Mouse (Mus musculus) frontal cortex, adult (tissue): ENCODE measurements around the gene Aifm1.
"Not testable (repeated sequence)": the region's sequence is repeated elsewhere in the genome, so short reads cannot be mapped to it uniquely, and the experiment has no call there.

Experiments used
- ATAC-seq: cut with Nextera tagmentation; 2 replicates; pipeline ENCODE4 v1.9.2; 2017; ENCODE audit warnings: mild to moderate bottlenecking, moderate library complexity, mixed read lengths; ENCODE audit not compliant: low TSS enrichment

Gene Aifm1

DNA sequence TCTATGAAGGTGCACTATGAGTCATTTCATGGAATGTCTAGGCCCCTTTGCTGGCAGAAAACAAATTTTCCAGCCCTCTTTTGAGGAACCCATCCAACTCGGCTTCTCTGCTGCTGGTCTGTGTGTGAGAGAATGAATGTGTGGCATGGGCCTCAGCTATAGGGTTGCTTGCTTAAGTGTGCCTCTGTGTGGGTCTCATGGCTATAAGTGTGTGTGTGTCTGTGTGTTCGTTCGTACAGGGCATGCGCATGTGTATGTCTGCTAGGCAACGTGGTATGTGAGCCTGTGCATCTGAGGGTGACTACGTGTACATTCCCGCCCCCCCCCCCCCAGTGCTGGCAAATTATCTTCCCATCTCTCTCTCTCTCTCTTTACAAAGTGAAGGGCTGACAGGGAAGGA is 52.9 kb downstream of the Aifm1 start:
- ATAC-seq: no peak

DNA sequence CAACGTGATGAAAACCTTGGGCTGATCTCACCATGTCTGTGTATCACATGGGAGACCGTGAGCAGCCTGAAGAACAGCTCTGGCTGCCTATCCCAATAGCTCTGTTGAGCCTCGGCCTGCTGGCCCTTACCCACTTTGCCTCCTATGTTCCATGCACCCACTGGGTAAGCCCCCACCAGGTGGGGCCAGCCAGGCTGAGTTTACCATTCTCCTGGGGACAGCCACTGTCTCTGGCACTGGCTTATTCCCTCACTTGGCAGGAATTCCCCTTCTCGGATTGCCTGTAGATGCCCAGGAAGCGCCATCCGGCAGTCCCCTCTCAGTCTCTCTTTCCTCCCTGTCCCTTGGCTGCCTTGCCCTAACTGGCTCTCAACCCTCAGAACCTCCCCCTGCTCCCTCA is 56.4 kb downstream of the Aifm1 start:
- no peak for ATAC-seq

DNA sequence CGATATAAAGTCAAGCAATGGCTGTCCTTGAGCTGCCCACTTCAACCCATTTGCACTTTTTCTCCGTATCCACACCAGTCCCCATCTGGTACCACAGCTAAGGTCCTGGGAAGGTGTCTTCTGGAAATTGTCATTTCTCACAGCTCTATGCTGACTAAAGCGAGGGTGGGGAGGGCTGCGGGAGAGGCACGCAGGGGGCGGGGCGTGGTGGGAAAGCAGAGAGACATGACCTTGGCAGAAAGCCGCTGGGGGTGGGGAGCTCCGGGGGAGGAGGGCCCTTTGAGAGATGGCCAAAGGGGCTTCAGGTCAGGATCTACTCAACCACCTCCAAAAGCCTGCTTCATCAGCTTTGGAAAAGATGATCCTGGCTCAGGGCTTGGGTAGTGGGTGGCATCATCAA is 58.3 kb downstream of the Aifm1 start:
- ATAC-seq: no peak

DNA sequence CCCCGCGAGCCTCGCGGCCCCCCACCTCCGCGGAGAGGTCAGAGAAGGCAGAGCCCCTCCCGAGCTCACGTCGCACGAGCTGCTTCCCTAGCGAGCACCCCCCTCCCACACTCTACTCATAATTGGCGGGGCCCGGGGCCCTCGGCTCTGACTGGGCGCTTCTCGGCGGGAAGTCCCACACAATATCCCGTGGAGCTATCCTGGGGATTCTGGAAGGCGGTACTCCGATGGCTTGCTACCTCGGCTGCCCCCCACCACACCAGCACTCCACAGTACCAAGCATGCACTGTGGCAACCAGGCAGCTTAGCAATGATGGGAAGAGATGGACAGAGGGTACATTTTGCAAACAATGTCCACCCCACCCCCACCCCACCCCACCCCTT is 58.9 kb downstream of the Aifm1 start:
- no peak for ATAC-seq

GRCm38 (mm10) chrX:48453736-48454494 is 59.4 kb downstream of the Aifm1 start:
- peak; percentile 52; the same call in 1 of the 2 replicates for ATAC-seq

DNA sequence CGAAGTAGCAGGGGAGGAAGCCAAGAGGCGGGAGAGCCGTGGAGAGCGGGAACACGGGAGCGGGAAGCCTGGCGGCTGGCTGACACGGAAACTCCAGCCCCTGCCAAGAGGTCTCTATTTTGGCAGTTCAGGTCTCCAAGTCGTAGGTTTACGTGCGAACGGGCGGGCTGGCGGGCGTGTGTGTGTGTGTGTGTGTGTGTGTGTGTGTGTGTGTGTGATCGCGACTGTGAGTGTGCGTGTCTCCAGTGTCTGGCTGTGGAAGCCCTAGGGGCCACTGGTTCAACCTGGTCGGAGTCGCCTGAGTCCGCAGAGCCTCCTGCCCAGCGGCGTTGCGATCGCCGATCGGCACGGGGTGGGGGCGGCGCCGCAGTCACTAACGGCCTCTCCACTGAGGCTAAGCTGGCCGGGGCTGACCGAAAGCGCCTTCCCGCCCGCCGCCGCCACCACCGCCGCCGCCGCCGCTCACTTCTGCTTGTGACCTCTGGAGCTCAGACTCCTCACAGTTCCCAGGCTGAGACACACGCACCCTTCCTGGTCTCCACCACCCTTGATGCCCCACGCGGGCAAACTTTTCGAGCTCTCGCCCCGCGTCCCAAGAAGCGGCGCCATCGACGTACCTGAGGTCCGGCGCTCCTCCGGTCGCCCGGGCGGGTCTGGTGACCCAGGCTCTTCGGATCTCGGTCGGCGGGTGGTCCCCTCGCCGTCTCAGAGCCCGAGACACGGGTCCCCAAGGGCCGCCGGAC is 60.3 kb downstream of the Aifm1 start:
- ATAC-seq: no peak

- no peak for ATAC-seq
Observed at GRCm38 (mm10) chrX:48452231-48452890, 61.0 kb downstream of the Aifm1 start.

DNA sequence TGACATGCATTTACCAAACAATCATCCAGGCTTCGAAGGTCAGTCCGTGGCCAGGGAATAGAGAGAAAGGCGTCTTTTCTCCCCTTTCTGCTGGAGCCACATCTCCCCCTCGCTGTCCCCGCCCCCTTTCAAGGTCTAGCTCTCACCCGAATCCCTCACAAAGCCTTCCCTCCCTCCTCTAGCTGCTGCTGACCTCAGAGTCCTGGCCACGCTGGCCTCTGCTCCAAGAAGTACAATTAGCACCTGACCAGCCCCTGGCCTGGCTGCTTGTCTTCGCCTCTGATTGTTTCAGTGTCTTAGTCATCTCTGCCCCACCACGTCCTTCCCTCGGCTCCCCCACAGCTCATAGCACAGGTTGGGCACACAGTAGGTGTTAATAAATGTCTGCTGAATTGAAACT is 63.7 kb downstream of the Aifm1 start:
- no peak for ATAC-seq

DNA sequence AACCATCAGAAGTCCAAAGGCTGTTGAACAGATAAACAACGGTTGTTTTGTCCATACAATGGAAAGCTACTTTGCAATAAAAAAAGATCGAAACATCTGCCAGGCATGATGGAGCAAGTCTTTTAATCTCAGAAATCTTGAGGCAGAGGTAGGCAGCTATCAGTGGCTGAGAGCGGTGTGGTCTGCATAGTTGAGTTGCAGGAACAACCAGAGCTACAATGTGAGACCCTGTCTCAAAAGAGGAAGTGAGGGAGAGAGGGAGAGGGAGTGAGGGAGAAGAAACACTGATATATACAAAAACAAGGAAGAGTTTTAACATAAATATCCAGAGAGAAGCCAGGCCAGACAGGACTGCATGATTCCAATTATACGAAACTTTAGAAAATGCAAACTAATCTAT is 68.7 kb downstream of the Aifm1 start:
- no peak for ATAC-seq

- no peak for ATAC-seq
Observed at GRCm38 (mm10) chrX:48441954-48442353, 71.4 kb downstream of the Aifm1 start.

DNA sequence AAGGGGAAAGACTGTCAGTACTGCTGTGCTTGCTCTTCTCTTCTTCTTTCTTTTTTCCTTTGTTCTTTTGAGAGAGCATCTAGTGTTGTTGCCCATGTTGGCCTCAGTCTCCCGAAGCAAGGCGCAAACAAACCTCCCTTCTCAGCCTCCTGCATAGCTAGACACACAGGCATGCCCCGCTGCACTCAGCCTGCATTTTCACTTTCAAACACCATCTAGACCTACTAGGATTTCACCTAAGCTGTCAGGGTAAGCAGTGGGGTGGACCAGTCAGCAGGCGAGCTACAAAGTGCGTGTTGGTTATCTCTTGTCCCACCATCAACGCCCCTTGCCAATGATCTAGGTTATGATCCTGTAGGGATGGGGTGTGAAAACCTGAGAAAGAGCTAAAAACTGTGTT is 71.8 kb downstream of the Aifm1 start:
- ATAC-seq: no peak

DNA sequence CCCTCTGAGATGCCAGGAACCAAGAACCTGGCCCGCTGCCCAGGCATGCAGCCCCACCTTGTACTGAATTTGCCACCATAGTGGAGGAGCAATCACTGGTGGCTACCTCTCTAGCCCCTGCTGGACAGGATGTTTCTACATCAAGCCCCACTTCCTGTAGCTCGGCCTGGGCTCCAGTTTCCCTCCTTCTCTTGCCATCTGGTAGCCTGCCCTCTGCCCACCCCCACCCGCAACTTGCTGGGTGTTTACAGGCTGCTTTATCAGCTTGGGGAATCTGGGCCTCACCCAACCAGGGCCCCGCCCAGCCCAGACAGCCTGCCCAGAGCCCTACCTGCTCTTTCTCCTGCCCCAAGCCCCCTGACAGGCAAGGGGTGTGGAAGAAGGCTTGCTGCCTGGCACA is 74.3 kb downstream of the Aifm1 start:
- no peak for ATAC-seq

DNA sequence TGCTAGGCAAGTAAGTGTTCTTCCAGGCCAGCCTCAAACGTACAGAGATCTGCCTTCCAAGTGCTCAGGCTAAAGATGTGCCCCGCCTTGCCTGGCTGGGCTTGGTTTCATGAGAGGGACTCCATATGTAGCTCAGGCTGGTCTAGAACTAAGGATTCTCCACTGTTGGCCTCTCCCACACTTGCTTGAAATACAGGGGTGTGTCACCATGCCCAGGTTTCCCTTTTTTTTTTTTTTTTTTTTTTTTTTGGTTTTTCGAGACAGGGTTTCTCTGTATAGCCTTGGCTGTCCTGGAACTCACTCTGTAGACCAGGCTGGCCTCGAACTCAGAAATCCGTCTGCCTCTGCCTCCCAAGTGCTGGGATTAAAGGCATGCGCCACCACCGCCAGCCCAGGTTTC is 77.3 kb downstream of the Aifm1 start:
- ATAC-seq: not testable (repeated sequence)

GRCm38 (mm10) chrX:48435477-48435900 is 77.9 kb downstream of the Aifm1 start:
- no peak for ATAC-seq

GRCm38 (mm10) chrX:48434251-48434650 is 79.1 kb downstream of the Aifm1 start:
- no peak for ATAC-seq

DNA sequence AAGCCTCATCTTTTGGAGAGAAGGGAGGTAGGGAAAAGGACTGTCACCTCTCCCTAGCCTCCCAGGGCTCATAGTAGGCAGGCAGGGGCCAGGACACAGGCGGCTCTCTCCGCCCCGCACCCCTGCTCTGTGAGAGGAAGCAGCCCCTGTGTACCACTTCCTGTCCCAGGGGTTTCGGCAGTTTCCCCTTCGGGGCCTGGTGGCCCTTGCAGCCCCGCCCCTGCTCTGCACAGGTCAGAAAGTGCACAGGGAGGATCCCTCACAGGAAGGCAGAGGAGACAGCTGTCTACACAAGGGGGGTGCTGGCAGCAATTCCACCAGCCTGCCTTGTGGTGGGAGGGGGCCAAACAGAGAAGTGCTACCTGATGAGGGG is 79.8 kb downstream of the Aifm1 start:
- no peak for ATAC-seq

DNA sequence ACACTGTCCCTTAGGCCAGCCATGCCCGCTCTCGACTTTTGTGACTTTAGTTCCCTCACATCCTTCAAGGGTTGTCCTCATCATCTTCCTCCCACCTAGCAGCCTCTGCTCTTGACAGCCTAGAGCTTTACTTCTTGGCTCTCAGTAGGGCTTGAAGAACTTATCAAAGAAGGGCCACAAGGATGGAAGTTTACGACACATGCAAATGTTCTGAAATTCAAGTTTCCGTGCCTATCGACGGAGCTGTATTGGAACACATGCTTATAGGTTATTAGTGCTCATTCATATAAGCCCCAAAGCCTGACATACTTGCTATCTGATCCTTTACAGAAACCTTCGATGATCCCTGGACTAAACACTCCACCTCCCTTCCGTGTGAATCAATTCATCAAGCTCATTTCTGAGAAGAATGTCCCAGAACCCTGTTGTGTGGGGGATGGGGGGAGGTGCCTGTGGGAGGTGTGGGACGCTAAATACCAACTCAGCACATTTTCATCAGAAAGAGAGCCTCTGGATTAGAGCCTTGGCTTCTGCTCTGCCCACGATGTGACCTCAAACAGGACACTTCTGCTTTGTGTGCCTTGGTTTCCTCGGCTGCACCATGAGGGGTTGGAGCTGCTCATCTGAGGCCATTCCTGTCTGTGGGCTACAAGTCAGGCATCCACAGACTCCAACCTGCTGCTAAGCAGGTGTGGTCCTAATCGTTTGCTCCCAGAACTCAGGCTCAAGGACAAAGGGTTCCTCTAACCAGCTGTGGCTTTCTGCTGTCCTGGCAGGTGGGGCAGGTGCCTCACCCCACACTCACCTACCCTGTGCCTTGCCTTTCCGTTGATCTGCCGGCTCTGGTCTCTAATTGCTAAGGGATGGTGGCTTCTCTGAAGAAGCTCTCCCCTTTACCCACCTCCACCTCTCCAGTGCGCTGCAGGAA is 80.5 kb downstream of the Aifm1 start:
- ATAC-seq: no peak

DNA sequence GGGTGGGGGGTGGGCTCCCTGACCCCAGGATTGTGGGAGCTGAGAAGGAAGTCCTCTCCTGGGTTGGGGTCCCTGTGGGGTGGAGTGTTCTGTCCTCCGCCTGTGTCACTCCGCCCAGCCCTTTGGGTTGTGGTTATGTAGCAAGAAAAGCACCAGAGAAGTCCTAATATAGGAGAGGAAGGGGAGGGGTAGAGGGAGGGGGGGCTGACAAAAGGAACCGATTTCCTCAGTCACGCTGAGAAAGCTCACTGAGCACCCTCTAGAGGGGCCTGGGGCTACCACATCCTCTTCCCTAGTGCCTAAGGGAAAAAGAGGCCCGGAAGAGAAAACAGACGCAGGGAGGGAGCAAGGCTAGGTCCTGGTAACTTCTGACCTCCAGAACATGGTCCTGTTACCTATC is 83.8 kb downstream of the Aifm1 start:
- no peak for ATAC-seq

- no peak for ATAC-seq
Observed at GRCm38 (mm10) chrX:48429100-48429499, 84.3 kb downstream of the Aifm1 start.

GRCm38 (mm10) chrX:48428642-48429041 is 84.7 kb downstream of the Aifm1 start:
- no peak for ATAC-seq

GRCm38 (mm10) chrX:48428241-48428640 is 85.1 kb downstream of the Aifm1 start:
- no peak for ATAC-seq

DNA sequence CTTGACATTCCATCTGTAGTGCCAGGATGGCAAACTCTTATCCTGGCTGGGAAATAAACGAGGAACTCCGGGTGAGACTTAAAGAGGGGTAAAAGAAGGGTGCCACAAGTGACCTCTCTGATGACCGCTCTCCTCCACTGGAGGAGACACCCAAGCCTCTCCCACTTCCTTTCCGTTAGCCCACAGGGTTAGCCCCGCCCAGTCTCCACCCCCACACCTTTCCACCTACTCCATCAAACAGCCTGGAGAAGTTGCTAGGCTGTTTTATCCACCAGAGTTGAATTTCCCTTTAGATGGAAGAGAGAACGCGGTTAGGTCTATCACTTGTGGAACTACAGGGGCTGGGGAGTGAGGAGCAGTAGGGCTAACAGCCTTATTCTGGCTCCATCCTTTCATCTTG is 88.1 kb downstream of the Aifm1 start:
- no peak for ATAC-seq
